Mouse (Mus musculus) kidney, postnatal 0 days (tissue): ENCODE results near the gene Oxsr1. TPM values are rescaled to one million over a fixed set of nuclear protein-coding genes. Genes with fewer than 3 reads are reported as not detected.

Experiments
- ATAC-seq: fragments of 200-750 bp; cut with Nextera tagmentation; replicated peaks from 2 replicates; pipeline ENCODE4 v1.8.0; 2017; ENCODE audit warnings: low read depth, moderate number of reproducible peaks, moderate TSS enrichment, moderate library complexity; ENCODE audit not compliant: low FRiP score
- DNase-seq: peaks from one replicate; pipeline ENCODE4 v3.0.0-alpha.2; 2016; ENCODE audit warnings: low spot score
- H3K27ac ChIP-seq: fragments of 300-500 bp; sonication (generic); 2 replicates; pipeline ENCODE4 v1.5.1; 2014; ENCODE audit warnings: mild to moderate bottlenecking
- H3K27me3 ChIP-seq: fragments of 300-500 bp; sonication (generic); 2 replicates; pipeline ENCODE4 v1.6.1; 2014; ENCODE audit warnings: low read length, mixed read lengths; ENCODE audit not compliant: insufficient read depth
- H3K36me3 ChIP-seq: fragments of 300-500 bp; sonication (generic); 2 replicates; pipeline ENCODE4 v1.6.1; 2014; ENCODE audit warnings: low read length, mixed read lengths; ENCODE audit not compliant: insufficient read depth
- H3K4me1 ChIP-seq: fragments of 300-500 bp; sonication (generic); replicated peaks from 2 replicates; pipeline ENCODE4 v1.6.1; 2014; ENCODE audit warnings: antibody characterized with exemption, low read length, mixed read lengths; ENCODE audit not compliant: insufficient read depth
- H3K4me2 ChIP-seq: fragments of 300-500 bp; sonication (generic); 2 replicates; pipeline ENCODE4 v1.6.1; 2014; ENCODE audit warnings: mild to moderate bottlenecking, low read length, moderate library complexity, mixed read lengths
- H3K4me3 ChIP-seq: fragments of 300-500 bp; sonication (generic); replicated peaks from 2 replicates; pipeline ENCODE4 v1.5.1; 2014; ENCODE audit warnings: low read depth, low read length
- H3K9ac ChIP-seq: fragments of 300-500 bp; sonication (generic); 2 replicates; pipeline ENCODE4 v1.6.1; 2014; ENCODE audit warnings: low read depth, low read length
- H3K9me3 ChIP-seq: fragments of 300-500 bp; sonication (generic); replicated peaks from 2 replicates; pipeline ENCODE4 v1.6.1; 2016; ENCODE audit warnings: low read length, inconsistent platforms, mixed read lengths
- CTCF ChIP-seq: IDR thresholded peaks from 2 replicates; pipeline ENCODE4 v1.5.1; 2016; ENCODE audit warnings: antibody characterized with exemption, low read depth, mild to moderate bottlenecking, moderate library complexity
- WGBS: fragments of 180-500 bp; shearing (Covaris S2); extraction: QIAGEN DNeasy Blood & Tissue Kit; methylation state at CpG from one replicate; pipeline ENCODE4 v1.1.7; 2014; 5-methylcytosine and 5-hydroxymethylcytosine counted together
- polyA plus RNA-seq: library from polyadenylated mRNA; unstranded; fragments of >200 nt; fragmentation: Nextera tagmentation; extraction: Ambion mirVana; gene quantifications from 2 replicates; pipeline ENCODE4 v1.2.1, GENCODE M21; 2015

Oxsr1 gene
- polyA plus RNA-seq, 1 experiment from 2014 or later, result 11.0 TPM

GRCm38 (mm10) chr9:119339558-119340211 is 17.5 kb upstream of the Oxsr1 start, which contains the start of gene Acaa1a:
Gene Acaa1a, plus strand, starts transcription at chr9:119339676.
- Histone ChIP-seq H3K9me3 (no peaks in the 10 kb centered on the region), H3K4me2 (peak within 1 kb of the TSS; percentile 87), H3K4me3 (peak within 1 kb of the TSS; percentile 57), H3K4me1 (peaks cover 21% of the 10 kb centered on the region), H3K27me3 (no peaks in the 10 kb centered on the region), H3K27ac (peak within 1 kb of the TSS; percentile 89), H3K36me3 (peaks cover 21% of the 10 kb centered on the region; the same call in 1 of the 2 replicates), H3K9ac (peak within 1 kb of the TSS; percentile 70)
- ATAC-seq (no peak), DNase-seq (peak; percentile 87)
- peak; percentile 38 for TF ChIP-seq CTCF
- under 1% methylated on average over 43 of the region's 43 CpGs for WGBS

DNA sequence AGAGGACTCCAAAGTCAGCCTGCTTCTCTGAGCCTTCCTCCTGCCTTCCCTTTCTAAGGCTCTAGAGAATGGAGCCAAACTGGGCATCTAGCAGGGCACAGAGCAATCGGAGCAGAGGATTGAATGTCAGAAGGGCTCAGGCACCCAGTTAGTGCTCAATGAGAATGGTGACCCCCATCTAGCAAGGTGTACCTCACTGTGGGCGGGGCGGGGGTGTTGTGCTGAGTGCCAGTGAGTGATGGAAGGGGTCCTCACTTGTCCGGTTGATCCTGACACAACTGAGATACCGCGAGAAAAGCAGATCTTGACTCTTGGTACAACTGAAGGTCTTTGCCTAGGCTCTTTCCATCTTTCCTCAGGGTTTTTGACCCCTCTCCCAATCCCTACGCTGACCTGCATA is 16.9 kb upstream of the Oxsr1 start:
- Histone ChIP-seq H3K4me3 (peak overlapping the region; percentile 57), H3K27me3 (no peaks in the 10 kb centered on the region), H3K27ac (0 out of 2 replicates have a peak overlapping the region, but pooled peaks have one; percentile 89), H3K9ac (peak overlapping the region; percentile 70), H3K4me2 (peak overlapping the region; percentile 87), H3K4me1 (peaks cover 21% of the 10 kb centered on the region), H3K9me3 (no peaks in the 10 kb centered on the region), H3K36me3 (peaks cover 17% of the 10 kb centered on the region; the same call in 1 of the 2 replicates)
- ATAC-seq (no peak), DNase-seq (no peak)
- no peak for TF ChIP-seq CTCF
- WGBS, result 41% methylated on average over 7 of the region's 7 CpGs

DNA sequence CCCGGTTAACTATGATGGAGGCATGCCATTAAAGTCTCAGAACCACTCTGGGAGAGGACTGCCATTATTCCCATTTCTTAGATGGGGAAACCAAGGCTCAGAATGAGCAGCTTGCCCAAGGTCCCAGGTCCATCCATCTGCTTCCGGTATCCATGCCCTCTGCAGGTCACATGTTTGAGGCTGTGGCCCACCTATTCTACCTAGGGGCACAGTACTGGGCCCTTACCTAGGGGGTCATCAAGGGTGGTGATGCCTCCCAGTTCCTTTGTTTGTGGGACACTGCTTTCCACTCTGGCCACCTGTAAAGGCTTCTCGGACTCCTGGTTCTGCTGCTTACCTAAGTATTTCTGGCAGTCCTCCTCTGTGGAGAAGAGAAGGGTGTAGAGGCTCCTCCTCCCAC is 16.1 kb upstream of the Oxsr1 start:
- no peak overlapping the region for H3K9ac ChIP-seq
- no peak for DNase-seq
- 0 out of 2 replicates have a peak overlapping the region, but pooled peaks have one; percentile 87 for H3K4me2 ChIP-seq
- no peak overlapping the region for H3K27ac ChIP-seq
- no peaks in the 10 kb centered on the region for H3K27me3 ChIP-seq
- no peak overlapping the region for H3K4me3 ChIP-seq
- peaks cover 21% of the 10 kb centered on the region for H3K4me1 ChIP-seq
- H3K9me3 ChIP-seq, result no peaks in the 10 kb centered on the region
- ATAC-seq, result no peak
- peaks cover 11% of the 10 kb centered on the region; the same call in 1 of the 2 replicates for H3K36me3 ChIP-seq
- no peak for TF ChIP-seq CTCF
- WGBS, result 90% methylated on average over 3 of the region's 3 CpGs

- ATAC-seq (no peak), DNase-seq (no peak)
- Histone ChIP-seq H3K36me3 (0 out of 2 replicates have a peak, but pooled peaks cover 9% of the 10 kb centered on the region), H3K4me1 (peaks cover 21% of the 10 kb centered on the region), H3K27me3 (no peaks in the 10 kb centered on the region), H3K9ac (no peak overlapping the region), H3K9me3 (no peaks in the 10 kb centered on the region), H3K4me2 (no peak overlapping the region), H3K4me3 (no peak overlapping the region), H3K27ac (no peak overlapping the region)
- WGBS, result 56% methylated on average over 14 of the region's 14 CpGs
- TF ChIP-seq CTCF, result no peak
Measured at GRCm38 (mm10) chr9:119337842-119338241, 15.6 kb upstream of the Oxsr1 start.

DNA sequence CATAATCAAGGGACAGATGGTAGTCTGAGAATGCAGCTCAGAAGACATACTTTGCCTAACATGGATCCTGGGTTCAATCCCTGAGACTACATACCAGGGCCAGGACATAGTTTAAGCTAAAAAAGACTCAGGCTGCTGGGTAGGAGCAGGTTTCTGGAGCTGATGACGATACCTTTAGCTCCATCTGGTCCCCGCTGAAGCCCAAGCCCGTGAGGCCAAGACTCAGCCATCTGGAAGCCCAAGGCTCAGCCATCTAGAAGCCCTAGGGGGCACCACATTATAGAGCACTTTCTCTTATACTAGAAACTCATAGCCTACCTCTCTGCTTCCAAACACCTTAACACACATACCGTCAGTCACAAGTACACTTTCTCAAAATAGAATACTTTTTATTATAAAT is 13.3 kb upstream of the Oxsr1 start:
- ATAC-seq, result no peak
- no peak for TF ChIP-seq CTCF

DNA sequence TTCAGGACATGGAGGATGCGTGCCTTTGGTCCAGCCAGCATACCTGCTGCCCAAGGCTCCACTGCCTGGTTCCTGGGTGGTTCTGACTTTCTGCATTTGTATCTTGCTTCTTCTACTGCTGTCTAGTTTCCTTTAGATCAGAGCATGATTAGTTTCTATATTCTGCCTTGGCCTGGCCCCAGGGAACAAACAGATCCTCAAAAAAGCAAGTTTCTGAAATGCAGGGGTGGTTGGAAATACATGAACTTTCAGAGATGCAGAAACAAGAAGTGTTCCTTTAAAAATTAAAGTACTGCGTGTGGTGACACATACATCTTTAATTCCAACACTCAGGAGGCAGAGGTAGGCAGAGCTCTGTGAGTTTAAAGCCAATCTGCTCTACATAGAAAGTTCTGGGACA is 12.6 kb upstream of the Oxsr1 start:
- Histone ChIP-seq H3K27me3 (no peaks in the 10 kb centered on the region), H3K36me3 (0 out of 2 replicates have a peak, but pooled peaks cover 9% of the 10 kb centered on the region), H3K4me3 (no peak overlapping the region), H3K4me1 (peaks cover 6% of the 10 kb centered on the region; the same call in 1 of the 2 replicates), H3K9me3 (no peaks in the 10 kb centered on the region), H3K9ac (no peak overlapping the region), H3K4me2 (no peak overlapping the region), H3K27ac (peak overlapping the region; percentile 32; the same call in 1 of the 2 replicates)
- no peak for TF ChIP-seq CTCF
- DNase-seq (no peak), ATAC-seq (no peak)
- 83% methylated on average over 2 of the region's 2 CpGs for WGBS

More for the DNA sequence above, 13.3 kb upstream of the Oxsr1 start:
- Histone ChIP-seq H3K4me3 (no peak overlapping the region), H3K9ac (no peak overlapping the region), H3K36me3 (0 out of 2 replicates have a peak, but pooled peaks cover 9% of the 10 kb centered on the region), H3K27ac (no peak overlapping the region), H3K4me2 (no peak overlapping the region), H3K27me3 (no peaks in the 10 kb centered on the region), H3K9me3 (no peaks in the 10 kb centered on the region), H3K4me1 (peaks cover 11% of the 10 kb centered on the region; the same call in 1 of the 2 replicates)
- WGBS, result 81% methylated on average over 4 of the region's 4 CpGs
- no peak for DNase-seq
